Mouse (Mus musculus) testis, adult 2 months (tissue): ENCODE measurements around the gene R3hdm2.

ENCODE experiments used
- CTCF ChIP-seq: fragments of 200-500 bp; IDR thresholded peaks from 2 replicates; pipeline ENCODE4 v1.5.1; 2012; ENCODE audit warnings: low read depth, mild to moderate bottlenecking, inconsistent platforms, low read length, moderate library complexity; ENCODE audit not compliant: control insufficient read depth, insufficient read depth, insufficient replicate concordance
- POLR2A ChIP-seq: fragments of 200-500 bp; IDR thresholded peaks from 2 replicates; pipeline ENCODE4 v1.6.1; 2012; ENCODE audit warnings: low read depth, mild to moderate bottlenecking, inconsistent platforms, low read length, moderate library complexity; ENCODE audit not compliant: control insufficient read depth

GRCm38 (mm10) chr10:127512307-127512666 lies 132.2 kb downstream of the R3hdm2 start:
- no peak for TF ChIP-seq CTCF
- no peak for TF ChIP-seq POLR2A
